Mouse (Mus musculus) CH12.LX (cell line): ENCODE data around the gene Cblb. TPM values are rescaled to one million over a fixed set of nuclear protein-coding genes. Genes with fewer than 3 reads are reported as not detected.
A peak's percentile ranks its signal among the peaks of the same experiment; 100 is the strongest.

ENCODE experiments used
- DNase-seq: peaks from one replicate; pipeline ENCODE4 v3.0.0-alpha.2; 2013; ENCODE audit errors: extremely low read depth
- H3K27ac ChIP-seq: 2 replicates; pipeline ENCODE4 v1.5.1; 2012; ENCODE audit warnings: low read depth, mild to moderate bottlenecking, control low read depth, moderate library complexity; ENCODE audit not compliant: insufficient read depth
- H3K27me3 ChIP-seq: replicated peaks from 2 replicates; pipeline ENCODE3; 2012; ENCODE audit warnings: inconsistent platforms
- H3K36me3 ChIP-seq, 2 experiments: replicated peaks in 1 of 2; 2 replicates each; pipeline versions ENCODE3 to v1.6.1; 2012; ENCODE audit warnings: inconsistent platforms in 1 of 2, low read length in 1 of 2, mild to moderate bottlenecking in 1 of 2, mixed read lengths in 1 of 2, moderate library complexity in 1 of 2; ENCODE audit not compliant: control insufficient read depth in 1 of 2, insufficient read depth in 1 of 2
- H3K4me1 ChIP-seq, 2 experiments: 2 replicates each; pipeline ENCODE4 v1.6.1; 2012; ENCODE audit warnings: inconsistent platforms in 1 of 2, moderate library complexity in 1 of 2; ENCODE audit not compliant: insufficient read depth in 2 of 2, control insufficient read depth in 1 of 2
- H3K4me2 ChIP-seq: 2 replicates; pipeline ENCODE4 v1.6.1; 2012; ENCODE audit warnings: low read depth, mild to moderate bottlenecking, control low read depth; ENCODE audit not compliant: poor library complexity, insufficient read depth, severe bottlenecking
- H3K4me3 ChIP-seq, 3 experiments: fragments of 150-350 bp in 1 of 3; sonication (generic) in 1 of 3; replicated peaks in 1 of 3; 2 replicates each; pipeline versions ENCODE3 to v1.5.1; 2011 to 2012; ENCODE audit warnings: low read depth in 2 of 3, low read length in 2 of 3, mild to moderate bottlenecking in 2 of 3, moderate library complexity in 2 of 3, control low read depth in 1 of 3, improper control_type of control experiment in 1 of 3, inconsistent platforms in 1 of 3, mixed read lengths in 1 of 3; ENCODE audit not compliant: poor library complexity in 1 of 3
- H3K79me2 ChIP-seq: replicated peaks from 2 replicates; pipeline ENCODE4 v1.6.1; 2012; ENCODE audit warnings: mild to moderate bottlenecking, moderate library complexity; ENCODE audit not compliant: control insufficient read depth, poor library complexity, insufficient read depth, severe bottlenecking; ENCODE audit errors: extremely low read depth
- H3K9ac ChIP-seq: 2 replicates; pipeline ENCODE4 v1.6.1; 2012; ENCODE audit warnings: low read depth, mild to moderate bottlenecking, control low read depth, moderate library complexity; ENCODE audit not compliant: insufficient read depth
- H3K9me3 ChIP-seq: replicated peaks from 2 replicates; pipeline ENCODE3; 2012; ENCODE audit warnings: low read length, inconsistent platforms, mixed read lengths
- BHLHE40 ChIP-seq: IDR thresholded peaks from 2 replicates; pipeline ENCODE4 v1.6.1; 2011; ENCODE audit warnings: mild to moderate bottlenecking, low read depth, low read length, improper control_type of control experiment
- CTCF ChIP-seq, 2 experiments: IDR thresholded peaks in 1 of 2; conservative IDR thresholded peaks in 1 of 2; 2 replicates each; pipeline ENCODE4 v1.5.1; 2011 to 2012; ENCODE audit warnings: low read depth in 2 of 2, low read length in 2 of 2, improper control_type of control experiment in 1 of 2, inconsistent platforms in 1 of 2, mild to moderate bottlenecking in 1 of 2, moderate library complexity in 1 of 2
- ELF1 ChIP-seq: IDR thresholded peaks from 2 replicates; pipeline ENCODE4 v1.6.1; 2014; ENCODE audit warnings: low read depth, mild to moderate bottlenecking, inconsistent platforms, low read length, improper control_type of control experiment
- EP300 ChIP-seq: IDR thresholded peaks from 2 replicates; pipeline ENCODE4 v1.6.1; 2011; ENCODE audit warnings: low read length, improper control_type of control experiment
- ETS1 ChIP-seq: conservative IDR thresholded peaks from 2 replicates; pipeline ENCODE4 v1.6.1; 2012; ENCODE audit warnings: low read depth, mild to moderate bottlenecking, inconsistent platforms, low read length, improper control_type of control experiment, moderate library complexity
- GABPA ChIP-seq: IDR thresholded peaks from 2 replicates; pipeline ENCODE4 v1.6.1; 2012; ENCODE audit warnings: low read depth, low read length, improper control_type of control experiment, inconsistent platforms; ENCODE audit not compliant: insufficient replicate concordance
- IRF4 ChIP-seq: IDR thresholded peaks from 2 replicates; pipeline ENCODE4 v1.6.1; 2014; ENCODE audit warnings: low read depth, mild to moderate bottlenecking, inconsistent platforms, low read length, improper control_type of control experiment
- JUND ChIP-seq: conservative IDR thresholded peaks from 2 replicates; pipeline ENCODE4 v1.6.1; 2011; ENCODE audit warnings: low read depth, low read length, improper control_type of control experiment
- KAT2A ChIP-seq: IDR thresholded peaks from 2 replicates; pipeline ENCODE4 v1.6.1; 2012; ENCODE audit warnings: low read length, improper control_type of control experiment, inconsistent platforms; ENCODE audit not compliant: insufficient replicate concordance
- MAFK ChIP-seq: IDR thresholded peaks from 2 replicates; pipeline ENCODE4 v1.6.1; 2011; ENCODE audit warnings: low read length, improper control_type of control experiment; ENCODE audit not compliant: insufficient replicate concordance
- MAX ChIP-seq: IDR thresholded peaks from 2 replicates; pipeline ENCODE4 v1.6.1; 2011; ENCODE audit warnings: low read length, improper control_type of control experiment
- MEF2A ChIP-seq: IDR thresholded peaks from 2 replicates; pipeline ENCODE4 v1.6.1; 2014; ENCODE audit warnings: low read depth, mild to moderate bottlenecking, inconsistent platforms, low read length, improper control_type of control experiment, borderline replicate concordance
- MXI1 ChIP-seq: IDR thresholded peaks from 2 replicates; pipeline ENCODE4 v1.6.1; 2011; ENCODE audit warnings: mild to moderate bottlenecking, low read depth, low read length, improper control_type of control experiment
- NRF1 ChIP-seq: IDR thresholded peaks from 2 replicates; pipeline ENCODE4 v1.6.1; 2014; ENCODE audit warnings: low read depth, mild to moderate bottlenecking, inconsistent platforms, low read length, improper control_type of control experiment, moderate library complexity
- POLR2A ChIP-seq: IDR thresholded peaks from 2 replicates; pipeline ENCODE4 v1.6.1; 2011; ENCODE audit warnings: low read depth, mild to moderate bottlenecking, improper control_type of control experiment, low read length
- POLR2AphosphoS2 ChIP-seq: IDR thresholded peaks from 2 replicates; pipeline ENCODE4 v1.6.1; 2011; ENCODE audit warnings: low read depth, low read length, improper control_type of control experiment
- RAD21 ChIP-seq: IDR thresholded peaks from 2 replicates; pipeline ENCODE4 v1.6.1; 2011; ENCODE audit warnings: low read depth, mild to moderate bottlenecking, low read length, improper control_type of control experiment, moderate library complexity
- RCOR1 ChIP-seq: conservative IDR thresholded peaks from 2 replicates; pipeline ENCODE4 v1.6.1; 2012; ENCODE audit warnings: low read depth, mild to moderate bottlenecking, inconsistent platforms, low read length, improper control_type of control experiment
- SMC3 ChIP-seq: IDR thresholded peaks from 2 replicates; pipeline ENCODE4 v1.6.1; 2011; ENCODE audit warnings: low read depth, low read length, improper control_type of control experiment
- TCF12 ChIP-seq: IDR thresholded peaks from 2 replicates; pipeline ENCODE4 v1.6.1; 2014; ENCODE audit warnings: low read depth, mild to moderate bottlenecking, inconsistent platforms, low read length, improper control_type of control experiment
- USF1 ChIP-seq: IDR thresholded peaks from 2 replicates; pipeline ENCODE4 v1.6.1; 2014; ENCODE audit warnings: low read depth, mild to moderate bottlenecking, inconsistent platforms, low read length, improper control_type of control experiment
- ZC3H11A ChIP-seq: IDR thresholded peaks from 2 replicates; pipeline ENCODE4 v1.6.1; 2012; ENCODE audit warnings: low read depth, mild to moderate bottlenecking, inconsistent platforms, low read length, improper control_type of control experiment
- ZKSCAN1 ChIP-seq: IDR thresholded peaks from 2 replicates; pipeline ENCODE4 v1.6.1; 2012; ENCODE audit warnings: low read depth, inconsistent platforms, low read length, improper control_type of control experiment, borderline replicate concordance
- ZNF384 ChIP-seq: IDR thresholded peaks from 2 replicates; pipeline ENCODE4 v1.6.1; 2012; ENCODE audit warnings: low read depth, low read length, improper control_type of control experiment, inconsistent platforms
- dilution Hi-C: fragments of 300-500 bp; cut with MboI; formaldehyde crosslinking; loops from 2 replicates; pipeline ENCODE4 v1.14.3; 2020; ENCODE audit warnings: low sequenced_read_pairs; ENCODE audit not compliant: extremely low pct_unique_long_range_greater_than_20kb, extremely low pct_ligation_motif_present
- in situ Hi-C: fragments of 300-500 bp; cut with MboI; formaldehyde crosslinking; loops from 3 replicates; pipeline ENCODE4 v1.14.3; 2019; ENCODE audit warnings: low sequenced_read_pairs, low pct_ligation_motif_present, low pct_unique_long_range_greater_than_20kb, mixed read lengths
- polyA plus RNA-seq: library from polyadenylated mRNA; unstranded; fragments of >175 nt; gene quantifications from 2 replicates; pipeline ENCODE4 v1.2.1, GENCODE M21; 2012; ENCODE audit warnings: low read depth; ENCODE audit not compliant: insufficient read length
- total RNA-seq, 2 experiments: library from RNA; depleted of rRNA; stranded (reverse); fragments of 300-350 nt in 1 of 2; fragments of >200 nt in 1 of 2; gene quantifications; 2 replicates each; pipeline ENCODE4 v1.2.3; 2012 to 2014

Cblb gene
- total and polyA plus RNA-seq, 3 experiments, result 3.5 to 18.9 (median 6.3) TPM

GRCm38 (mm10) chr16:52107836-52108235 is 76.8 kb downstream of the Cblb start (continued):
- TF ChIP-seq MAFK (no peak), CTCF (conservative IDR thresholded peaks at IDR 0.05 in 1 of 2, IDR thresholded peaks at IDR 0.05 in 1 of 2; ENCODE audit: low read depth in 2 of 2, low read length in 2 of 2) (no peak), ETS1 (peak; percentile 93), POLR2AphosphoS2 (no peak), RAD21 (no peak), USF1 (no peak), KAT2A (no peak), ELF1 (no peak), SMC3 (no peak), NRF1 (no peak), GABPA (no peak)

GRCm38 (mm10) chr16:52114473-52114872 is 83.4 kb downstream of the Cblb start:
- no peak for DNase-seq
- Histone ChIP-seq H3K4me3 (no peak overlapping the region), H3K9me3 (no peaks in the 10 kb centered on the region), H3K36me3 (peaks cover 3 to 46% of the 10 kb centered on the region in 2 experiments), H3K4me1 (peaks cover 0 to 12% of the 10 kb centered on the region in 2 experiments; a peak in 2 of 4 replicates), H3K9ac (no peak overlapping the region), H3K4me2 (no peak overlapping the region), H3K79me2 (no peaks in the 10 kb centered on the region), H3K27me3 (no peaks in the 10 kb centered on the region), H3K27ac (no peak overlapping the region)
- dilution Hi-C loops, result no loop called here
- TF ChIP-seq BHLHE40 (no peak), EP300 (no peak), MXI1 (no peak), ZNF384 (no peak), ZKSCAN1 (no peak), CTCF (conservative IDR thresholded peaks at IDR 0.05 in 1 of 2, IDR thresholded peaks at IDR 0.05 in 1 of 2; ENCODE audit: low read depth in 2 of 2, low read length in 2 of 2) (no peak), MAX (no peak), ZC3H11A (no peak), RCOR1 (no peak), POLR2A (no peak), MEF2A (no peak), IRF4 (no peak), JUND (no peak), MAFK (no peak), ELF1 (no peak), TCF12 (no peak)
- in situ Hi-C loops, result no loop called here
